Mouse (Mus musculus): ENCODE results near the gene Ttc6. TPM values are rescaled to one million over a fixed set of nuclear protein-coding genes. Genes with fewer than 3 reads are reported as not detected.

Gene Ttc6
- polyA plus RNA-seq, 1 experiment from 2014 or later, result 0.92 TPM

DNA sequence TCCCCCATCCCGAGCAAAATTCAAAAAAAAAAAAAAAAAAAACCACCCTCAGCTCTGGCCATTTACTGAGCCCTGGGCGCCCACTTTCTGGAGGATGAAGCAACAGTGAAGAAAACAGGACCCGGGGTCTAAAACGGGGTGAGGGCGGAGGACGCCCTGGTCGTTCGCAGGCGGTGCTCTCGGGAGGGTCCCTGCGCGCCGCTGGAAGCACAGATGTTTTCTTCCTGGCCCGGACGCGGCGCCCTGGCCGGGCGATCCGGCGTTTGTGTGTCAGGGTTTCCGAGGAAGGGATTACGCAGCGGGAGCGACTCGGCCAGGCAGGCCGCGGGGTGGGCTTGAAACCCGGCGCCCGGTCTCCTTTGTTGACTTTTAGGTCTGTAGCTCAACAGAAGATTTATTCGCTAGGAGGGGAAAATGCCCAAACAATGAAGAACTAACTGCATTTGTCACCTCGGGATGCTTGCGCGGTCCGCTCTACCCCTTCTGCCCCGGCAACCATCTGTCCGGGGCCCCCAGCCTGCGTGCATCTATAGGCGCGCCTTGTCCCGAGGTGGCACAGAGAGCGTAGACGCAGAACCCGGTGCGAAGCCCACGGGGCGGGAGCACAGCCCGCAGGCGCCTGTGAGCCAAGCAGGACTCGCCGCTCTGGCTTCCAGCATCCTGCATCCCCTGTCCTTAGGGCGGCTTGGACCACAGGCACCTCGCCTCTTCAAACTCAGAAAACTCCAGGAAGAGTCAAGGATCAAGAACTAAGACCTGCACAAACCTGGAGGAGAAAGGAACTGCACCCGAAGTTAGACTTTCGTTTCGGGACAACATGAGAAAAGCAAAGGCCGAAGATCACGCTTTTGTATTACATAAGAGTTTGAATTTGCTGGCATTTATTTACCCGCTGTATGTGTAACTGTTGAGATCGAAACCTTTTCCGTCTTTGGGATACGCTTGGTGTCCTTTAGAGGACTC, 25.0 kb upstream of the Ttc6 start:
- Histone ChIP-seq H3K4me3 (replicated peaks) (peak overlapping the region; percentile 36), H3K27me3 (replicated peaks) (peaks cover 58% of the 10 kb centered on the region), H3K9me3 (no peaks in the 10 kb centered on the region), H3K27ac (peak overlapping the region; percentile 62), H3K9ac (peak overlapping the region; percentile 40), H3K4me2 (replicated peaks) (peak overlapping the region; percentile 68), H3K4me1 (replicated peaks) (peaks cover 11% of the 10 kb centered on the region), H3K36me3 (no peaks in the 10 kb centered on the region)
- under 1% methylated on average over 63 of the region's 63 CpGs for WGBS
- no peak for ATAC-seq

DNA sequence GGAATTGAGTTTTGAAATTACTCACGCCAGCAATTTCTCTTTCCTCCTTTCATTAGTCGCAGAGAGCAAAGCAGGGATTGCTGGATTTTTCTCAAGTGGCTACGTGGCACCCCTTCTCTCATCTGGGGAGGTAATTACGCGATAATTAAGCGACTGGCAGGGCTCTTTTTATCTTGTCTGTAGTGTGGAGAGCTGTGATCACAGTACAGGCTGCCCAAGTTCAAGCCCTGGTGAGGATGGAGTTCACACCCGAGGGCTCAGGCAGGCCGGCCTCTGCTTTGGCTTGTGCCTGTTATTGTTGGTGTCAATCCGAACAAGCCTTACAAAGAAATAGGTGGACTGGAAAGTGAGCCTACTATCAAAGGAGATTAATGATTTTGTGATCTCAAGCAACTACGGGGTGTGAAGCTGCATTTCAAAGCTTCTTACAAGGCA, 24.3 kb upstream of the Ttc6 start:
- H3K4me3 ChIP-seq (replicated peaks), result peak overlapping the region; percentile 36
- H3K36me3 ChIP-seq, result no peaks in the 10 kb centered on the region
- H3K27ac ChIP-seq, result peak overlapping the region; percentile 62
- peaks cover 54% of the 10 kb centered on the region for H3K27me3 ChIP-seq (replicated peaks)
- no peaks in the 10 kb centered on the region for H3K9me3 ChIP-seq
- peak overlapping the region; percentile 40 for H3K9ac ChIP-seq
- WGBS, result 1% methylated on average over 10 of the region's 10 CpGs
- ATAC-seq, result no peak
- H3K4me1 ChIP-seq (replicated peaks), result peaks cover 11% of the 10 kb centered on the region
- peak overlapping the region; percentile 68 for H3K4me2 ChIP-seq (replicated peaks)

DNA sequence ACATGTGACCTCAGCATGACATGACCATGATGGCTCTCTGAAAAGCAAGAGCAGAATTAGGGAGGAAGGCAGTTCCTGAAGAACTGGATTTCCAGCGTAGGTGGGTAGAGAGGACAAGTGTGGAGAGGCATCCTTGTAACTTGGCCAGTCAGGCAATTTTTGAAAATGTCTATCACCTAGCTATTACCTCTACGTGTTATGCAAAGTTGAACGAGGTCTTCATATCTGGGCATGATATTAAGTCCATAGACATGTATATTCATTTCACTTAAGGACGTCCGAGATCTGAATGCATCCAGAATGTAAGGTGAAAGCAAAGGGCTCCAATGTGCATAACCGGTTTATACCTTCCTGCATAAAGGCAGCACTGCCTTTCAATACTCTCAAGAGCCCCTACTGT, 22.8 kb upstream of the Ttc6 start:
- H3K9ac ChIP-seq, result no peak overlapping the region
- WGBS, result 4% methylated on average over 6 of the region's 6 CpGs
- peaks cover 52% of the 10 kb centered on the region for H3K27me3 ChIP-seq (replicated peaks)
- no peaks in the 10 kb centered on the region for H3K36me3 ChIP-seq
- H3K4me3 ChIP-seq (replicated peaks), result peak overlapping the region; percentile 12; the same call in 1 of the 2 replicates
- H3K4me2 ChIP-seq (replicated peaks), result peak overlapping the region; percentile 35
- ATAC-seq, result no peak
- peaks cover 18% of the 10 kb centered on the region for H3K4me1 ChIP-seq (replicated peaks)
- no peak overlapping the region for H3K27ac ChIP-seq
- no peaks in the 10 kb centered on the region for H3K9me3 ChIP-seq

DNA sequence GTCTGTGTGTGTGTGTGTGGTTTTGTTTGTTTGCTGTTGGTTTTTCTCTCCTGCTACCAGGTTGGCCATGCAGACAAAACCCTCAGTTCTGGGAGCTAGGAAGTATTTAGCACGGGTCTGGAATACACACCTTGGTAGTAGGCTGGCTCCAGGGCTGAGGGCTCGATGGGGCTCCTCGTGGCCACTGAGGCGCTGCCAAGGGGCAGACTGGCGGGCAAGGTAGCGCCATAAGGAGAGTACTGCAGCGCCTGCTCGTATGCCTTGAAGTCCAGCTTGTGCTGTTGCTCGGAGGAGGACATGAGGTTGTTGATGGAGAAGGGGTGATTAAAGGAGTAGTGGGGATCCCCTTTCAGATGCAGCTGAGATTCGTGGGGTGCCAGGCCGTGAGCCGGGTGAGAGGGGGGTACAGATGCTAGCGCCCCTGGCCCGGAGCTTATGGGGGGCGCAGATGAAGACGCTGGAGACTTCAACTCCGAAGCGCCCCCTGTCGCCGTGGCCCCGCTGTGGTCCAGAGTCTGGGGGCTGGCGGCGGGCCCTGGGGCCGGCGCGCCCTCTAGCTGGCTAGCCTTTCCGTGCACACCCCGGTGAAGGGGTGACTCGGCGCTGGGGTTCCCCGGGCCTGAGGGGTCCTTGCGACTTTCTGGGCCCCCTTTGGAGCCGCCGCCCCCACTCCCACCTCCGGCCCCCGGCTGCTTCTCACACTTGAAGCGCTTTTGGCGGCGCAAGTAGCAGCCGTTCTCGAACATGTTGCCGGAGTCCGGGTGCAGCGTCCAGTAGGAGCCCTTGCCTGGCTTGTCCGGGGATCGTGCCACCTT, 21.8 kb upstream of the Ttc6 start:
- Histone ChIP-seq H3K4me1 (replicated peaks) (peaks cover 20% of the 10 kb centered on the region), H3K36me3 (no peaks in the 10 kb centered on the region), H3K27ac (peak overlapping the region; percentile 48; the same call in 1 of the 2 replicates), H3K9me3 (no peaks in the 10 kb centered on the region), H3K9ac (peak overlapping the region; percentile 47; the same call in 1 of the 2 replicates), H3K27me3 (replicated peaks) (peaks cover 51% of the 10 kb centered on the region), H3K4me3 (replicated peaks) (peak overlapping the region; percentile 39), H3K4me2 (replicated peaks) (peak overlapping the region; percentile 56)
- 3% methylated on average over 46 of the region's 46 CpGs for whole genome bisulfite sequencing
- peak; percentile 21; the same call in 1 of the 2 replicates for ATAC-seq

DNA sequence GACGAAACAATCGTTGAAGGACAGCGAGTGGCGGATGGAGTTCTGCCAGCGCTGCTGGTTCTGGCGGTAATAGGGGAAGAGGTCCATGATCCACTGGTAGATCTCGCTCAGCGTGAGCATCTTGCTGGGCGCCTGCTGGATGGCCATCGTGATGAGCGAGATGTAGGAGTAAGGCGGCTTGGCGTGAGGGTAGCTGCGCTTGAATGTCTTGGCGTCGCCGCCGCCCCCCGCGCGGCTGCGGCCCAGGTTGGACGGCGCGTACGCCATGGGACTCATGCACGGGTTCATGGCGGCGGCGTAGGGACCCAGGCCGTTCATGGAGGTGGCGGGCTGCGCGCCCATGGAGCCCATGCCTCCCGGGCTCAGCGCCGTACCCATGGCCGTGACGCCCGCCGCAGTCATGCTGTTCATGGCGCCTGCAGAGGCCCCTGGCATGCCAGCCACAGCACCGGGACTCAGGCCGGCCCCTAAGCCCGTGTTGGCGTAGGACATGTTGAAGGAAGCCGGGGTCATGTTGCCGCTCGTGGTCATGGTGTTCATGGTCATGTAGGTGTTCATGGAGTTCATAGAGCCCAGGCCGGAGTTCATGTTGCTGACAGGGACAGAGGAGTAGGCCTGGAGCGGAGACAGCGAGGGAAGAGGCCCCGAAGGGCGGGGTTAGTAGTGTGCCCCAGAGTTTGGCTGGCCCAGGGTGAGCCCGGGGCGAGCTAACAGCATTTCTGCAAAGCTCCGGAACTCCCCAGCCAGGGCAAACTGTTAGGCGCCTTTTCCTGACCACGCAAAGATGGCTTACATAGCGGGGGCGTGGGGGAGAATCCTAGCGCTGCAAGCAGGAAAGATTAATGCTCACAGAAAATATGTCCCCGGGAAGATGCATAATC, 20.9 kb upstream of the Ttc6 start:
- Histone ChIP-seq H3K9me3 (no peaks in the 10 kb centered on the region), H3K27me3 (replicated peaks) (peaks cover 52% of the 10 kb centered on the region)

DNA sequence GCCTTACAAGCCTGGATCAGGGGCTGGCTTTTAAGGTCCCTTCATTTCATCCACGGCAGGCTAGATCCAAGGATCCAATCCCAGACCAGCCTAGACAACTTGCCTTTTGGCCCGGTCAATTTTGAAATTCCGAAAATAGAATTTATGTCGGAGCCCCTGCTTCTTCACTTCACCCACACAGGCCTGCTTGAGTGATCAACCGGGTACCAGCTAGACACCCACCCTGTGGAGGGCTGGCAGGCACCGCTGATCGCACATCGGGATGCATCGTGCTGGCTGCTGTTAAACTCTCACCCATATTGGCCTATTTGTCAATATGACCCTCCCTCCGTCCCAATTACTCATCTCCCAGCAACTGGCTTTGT, 20.3 kb upstream of the Ttc6 start:
- Histone ChIP-seq H3K4me1 (replicated peaks) (peaks cover 19% of the 10 kb centered on the region), H3K27me3 (replicated peaks) (peaks cover 57% of the 10 kb centered on the region), H3K9me3 (no peaks in the 10 kb centered on the region), H3K9ac (peak overlapping the region; percentile 47), H3K4me3 (replicated peaks) (peak overlapping the region; percentile 39), H3K4me2 (replicated peaks) (peak overlapping the region; percentile 56), H3K36me3 (no peaks in the 10 kb centered on the region), H3K27ac (no peak overlapping the region)
- ATAC-seq, result no peak
- 2% methylated on average over 10 of the region's 10 CpGs for WGBS

More for the DNA sequence above, 20.9 kb upstream of the Ttc6 start:
- peak overlapping the region; percentile 39 for H3K4me3 ChIP-seq (replicated peaks)
- peak overlapping the region; percentile 47 for H3K9ac ChIP-seq
- no peak for ATAC-seq
- H3K27ac ChIP-seq, result no peak overlapping the region
- 2% methylated on average over 63 of the region's 63 CpGs for WGBS
- H3K4me2 ChIP-seq (replicated peaks), result peak overlapping the region; percentile 56
- peaks cover 20% of the 10 kb centered on the region for H3K4me1 ChIP-seq (replicated peaks)
- H3K36me3 ChIP-seq, result no peaks in the 10 kb centered on the region

DNA sequence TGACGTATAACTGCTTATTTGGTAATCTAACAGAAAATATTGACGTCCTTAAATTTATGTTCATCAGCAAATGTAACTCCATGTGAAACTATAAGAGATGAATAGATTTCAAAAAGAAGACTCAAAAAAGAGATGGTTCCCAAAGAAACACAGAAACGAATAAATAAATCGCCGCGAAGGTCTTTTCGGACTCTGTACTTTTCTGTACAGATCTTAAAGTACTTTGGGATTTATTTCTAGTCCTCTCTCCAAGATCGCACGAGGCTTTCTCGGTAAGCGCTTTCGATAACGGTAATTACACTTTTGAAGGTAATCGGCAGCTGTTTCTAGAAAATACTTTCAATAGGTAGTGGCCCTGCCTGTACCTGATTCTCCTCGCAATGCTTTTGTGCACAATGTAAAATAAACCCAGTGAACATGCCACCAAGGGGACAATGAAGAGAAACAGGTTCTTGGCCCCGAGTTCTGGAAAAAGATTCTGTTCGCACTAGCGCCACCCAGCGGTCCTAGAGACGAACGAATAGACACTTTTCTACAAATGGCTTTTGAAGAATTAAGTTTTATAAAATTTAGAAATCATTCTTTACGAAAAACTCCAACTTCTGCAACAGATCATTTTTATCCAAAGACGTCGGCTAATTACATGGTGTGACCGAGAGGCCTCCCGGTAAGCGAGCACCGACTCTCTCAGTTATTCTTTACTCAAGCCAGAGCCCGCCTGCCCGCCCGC, 19.1 kb upstream of the Ttc6 start:
- H3K4me2 ChIP-seq (replicated peaks), result peak overlapping the region; percentile 90
- H3K4me3 ChIP-seq (replicated peaks), result peak overlapping the region; percentile 61
- H3K27me3 ChIP-seq (replicated peaks), result peaks cover 65% of the 10 kb centered on the region
- peak overlapping the region; percentile 65 for H3K9ac ChIP-seq
- peak overlapping the region; percentile 93 for H3K27ac ChIP-seq
- no peak for ATAC-seq
- WGBS, result 1% methylated on average over 31 of the region's 31 CpGs
- no peaks in the 10 kb centered on the region for H3K9me3 ChIP-seq
- peaks cover 15% of the 10 kb centered on the region for H3K4me1 ChIP-seq (replicated peaks)
- no peaks in the 10 kb centered on the region for H3K36me3 ChIP-seq

DNA sequence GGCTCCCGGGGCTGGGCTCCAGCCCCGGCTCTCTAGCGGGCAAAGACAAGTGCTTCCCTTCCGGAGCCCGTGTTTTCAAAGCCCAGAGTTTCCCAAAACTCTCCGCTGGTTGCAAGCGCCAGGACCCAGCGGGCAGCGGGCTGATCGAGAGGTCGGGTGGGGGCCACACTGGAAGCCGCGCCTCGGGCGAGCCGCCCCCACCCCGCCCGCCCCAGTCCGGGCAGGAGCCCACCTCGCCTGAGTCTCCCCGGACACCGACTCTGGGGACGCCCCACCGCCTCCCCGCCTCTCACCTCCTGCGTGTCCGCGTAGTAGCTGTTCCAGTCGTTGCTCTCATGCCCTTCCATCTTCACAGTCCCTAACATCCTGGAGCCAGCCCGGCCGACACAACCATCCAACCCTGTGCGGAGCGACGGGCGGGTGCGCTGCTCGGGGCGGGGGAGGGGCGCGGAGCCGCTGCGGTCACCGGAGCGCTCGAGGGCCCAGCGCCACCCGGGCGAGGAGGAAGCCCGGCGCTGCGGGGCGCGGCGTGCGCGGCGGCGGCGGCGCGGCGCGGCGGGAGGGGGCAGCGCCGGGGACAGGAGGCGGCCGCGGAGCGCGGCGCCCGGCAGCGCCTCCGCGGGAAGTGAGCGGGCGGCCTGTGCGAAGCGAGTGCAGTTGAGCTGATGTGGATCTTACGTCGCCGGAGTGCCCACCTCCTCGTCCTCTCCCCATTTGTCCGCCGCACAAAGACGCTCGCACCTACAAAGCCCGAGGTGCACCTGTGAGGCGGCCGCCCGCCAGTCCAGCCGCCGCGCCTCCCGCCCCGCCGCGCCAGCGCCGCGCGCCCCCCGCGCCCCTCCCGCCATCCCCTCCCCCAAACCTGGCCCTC, 18.3 kb upstream of the Ttc6 start:
- H3K4me2 ChIP-seq (replicated peaks), result peak overlapping the region; percentile 90
- peak; percentile 71 for ATAC-seq
- H3K36me3 ChIP-seq, result no peaks in the 10 kb centered on the region
- peak overlapping the region; percentile 65 for H3K9ac ChIP-seq
- H3K27ac ChIP-seq, result peak overlapping the region; percentile 93
- peaks cover 15% of the 10 kb centered on the region for H3K4me1 ChIP-seq (replicated peaks)
- H3K9me3 ChIP-seq, result no peaks in the 10 kb centered on the region
- under 1% methylated on average over 102 of the region's 106 CpGs for WGBS
- H3K4me3 ChIP-seq (replicated peaks), result peak overlapping the region; percentile 61
- H3K27me3 ChIP-seq (replicated peaks), result peaks cover 72% of the 10 kb centered on the region

DNA sequence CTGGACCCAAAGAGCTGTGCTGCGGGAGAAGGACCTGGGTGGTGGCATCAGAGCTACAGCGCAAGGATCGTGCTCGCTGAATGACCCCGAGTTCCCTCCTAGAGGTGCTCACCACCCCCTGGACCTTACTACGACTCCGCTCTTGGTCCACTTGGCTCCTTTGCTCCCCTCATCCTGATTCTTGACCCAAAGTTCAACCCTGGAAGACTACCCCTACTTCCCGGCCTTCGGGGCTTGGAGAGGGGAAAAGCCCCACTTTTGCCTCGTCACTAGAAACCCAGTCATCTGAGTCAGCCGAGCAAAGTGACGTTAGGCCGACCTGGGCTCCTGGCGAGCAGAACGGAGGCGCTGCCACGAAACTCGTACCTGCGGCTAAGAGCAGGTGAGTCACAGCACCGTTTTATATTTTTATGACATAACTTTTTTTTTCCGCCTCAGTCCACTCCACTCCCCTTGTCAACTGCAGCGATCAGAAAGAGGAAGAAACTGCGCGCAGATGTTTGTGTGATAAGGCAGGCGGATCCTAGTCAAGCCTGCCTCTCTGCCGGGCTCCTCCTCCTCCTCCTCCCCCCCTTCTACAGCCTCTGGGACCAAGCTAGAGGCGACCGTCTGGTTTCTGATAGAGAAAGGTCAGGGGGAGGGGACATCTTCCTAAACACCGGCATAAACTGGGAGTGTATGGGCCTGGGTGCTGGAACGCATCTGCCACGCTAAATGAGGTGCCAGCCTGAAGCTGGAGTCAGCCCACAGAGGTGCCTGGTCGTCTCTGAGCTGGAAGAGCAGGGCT, 17.3 kb upstream of the Ttc6 start, which contains the start of gene Foxa1:
TSS of gene Foxa1 (minus strand) at position 502 of the 787 bp plus-strand sequence.
- peak within 1 kb of the TSS; percentile 90 for H3K4me2 ChIP-seq (replicated peaks)
- peak within 1 kb of the TSS; percentile 61 for H3K4me3 ChIP-seq (replicated peaks)
- under 1% methylated on average over 32 of the region's 32 CpGs for WGBS
- peaks cover 15% of the 10 kb centered on the region for H3K4me1 ChIP-seq (replicated peaks)
- ATAC-seq, result peak; percentile 67
- peak within 1 kb of the TSS; percentile 93 for H3K27ac ChIP-seq
- H3K27me3 ChIP-seq (replicated peaks), result peaks cover 70% of the 10 kb centered on the region
- H3K9me3 ChIP-seq, result no peaks in the 10 kb centered on the region
- no peaks in the 10 kb centered on the region for H3K36me3 ChIP-seq
- peak within 1 kb of the TSS; percentile 65 for H3K9ac ChIP-seq

DNA sequence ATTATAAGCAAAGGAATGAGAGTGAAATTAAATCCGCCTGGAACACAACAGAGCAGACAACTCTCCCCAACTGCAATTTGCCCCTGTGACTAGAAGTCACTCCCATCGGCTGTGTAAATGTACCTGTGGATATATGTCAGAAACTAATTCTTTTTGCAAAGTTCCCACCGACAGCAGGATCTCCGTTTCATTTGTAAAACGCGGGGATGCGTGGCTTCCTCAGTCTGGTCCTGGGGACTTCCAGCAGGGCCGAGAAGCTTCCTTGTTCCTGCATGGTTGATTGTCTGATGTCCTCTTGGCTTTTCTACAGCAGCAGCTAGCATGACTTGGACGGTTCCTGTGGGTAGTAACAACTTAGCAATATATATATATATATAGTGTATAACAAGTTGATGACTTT, 16.0 kb upstream of the Ttc6 start:
- no peak for ATAC-seq
- H3K9me3 ChIP-seq, result no peaks in the 10 kb centered on the region
- H3K4me2 ChIP-seq (replicated peaks), result peak overlapping the region; percentile 90
- H3K9ac ChIP-seq, result no peak overlapping the region
- no peak overlapping the region for H3K4me3 ChIP-seq (replicated peaks)
- H3K27ac ChIP-seq, result 0 out of 2 replicates have a peak overlapping the region, but pooled peaks have one; percentile 54
- H3K4me1 ChIP-seq (replicated peaks), result peaks cover 12% of the 10 kb centered on the region
- no peaks in the 10 kb centered on the region for H3K36me3 ChIP-seq
- peaks cover 72% of the 10 kb centered on the region for H3K27me3 ChIP-seq (replicated peaks)
- WGBS, result 6% methylated on average over 9 of the region's 9 CpGs

Measured in intestine, embryonic 15.5 days (tissue).